Mouse (Mus musculus) spleen, adult 2 months (tissue): Measurements from ENCODE around the gene Cldn20.

ENCODE experiments used
- CTCF ChIP-seq: fragments of 200-500 bp; IDR thresholded peaks from 2 replicates; pipeline ENCODE4 v1.5.1; 2011; ENCODE audit warnings: mild to moderate bottlenecking, inconsistent platforms; ENCODE audit not compliant: insufficient read depth, insufficient read length, insufficient replicate concordance; ENCODE audit errors: extremely low read depth
- POLR2A ChIP-seq: fragments of 200-500 bp; IDR thresholded peaks from 2 replicates; pipeline ENCODE4 v1.6.1; 2011; ENCODE audit warnings: low read depth, low read length, inconsistent platforms

DNA sequence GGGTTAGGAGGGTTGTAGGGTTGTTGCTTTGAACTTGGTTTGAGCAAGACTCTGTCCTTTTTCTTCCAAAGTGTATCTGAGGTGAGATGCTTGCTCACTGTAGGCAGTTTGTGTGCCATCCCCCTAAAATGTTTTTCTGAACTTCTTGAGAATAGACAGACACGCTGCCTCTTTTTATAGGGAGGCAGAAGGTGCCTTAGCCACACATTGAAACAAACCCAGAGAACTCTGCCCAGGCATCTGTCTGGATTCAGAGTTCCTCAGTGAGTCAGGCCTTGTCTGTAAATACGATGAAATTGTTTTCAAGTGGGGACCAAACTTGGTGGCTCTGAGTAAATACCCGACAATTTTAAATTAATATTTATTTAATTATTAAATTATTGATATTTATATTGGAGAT lies 33.8 kb upstream of the Cldn20 start:
- TF ChIP-seq POLR2A (no peak), CTCF (no peak)
